Mouse (Mus musculus) frontal cortex, postnatal 25 days (tissue): ENCODE results near the gene Fam43b.

ENCODE experiments used
- DNase-seq, 2 experiments: peaks; one replicate each; pipeline ENCODE4 v3.0.0; 2022; ENCODE audit warnings: low spot score in 2 of 2

Gene Fam43b

GRCm38 (mm10) chr4:138395087-138395970 lies 999 bp downstream of the Fam43b start:
- peak; percentile 33 to 34 for DNase-seq

- DNase-seq, result no peak
Measured at GRCm38 (mm10) chr4:138393703-138394102, 2.6 kb downstream of the Fam43b start.

- no peak for DNase-seq
Measured at GRCm38 (mm10) chr4:138383789-138384188, 12.5 kb downstream of the Fam43b start.

DNA sequence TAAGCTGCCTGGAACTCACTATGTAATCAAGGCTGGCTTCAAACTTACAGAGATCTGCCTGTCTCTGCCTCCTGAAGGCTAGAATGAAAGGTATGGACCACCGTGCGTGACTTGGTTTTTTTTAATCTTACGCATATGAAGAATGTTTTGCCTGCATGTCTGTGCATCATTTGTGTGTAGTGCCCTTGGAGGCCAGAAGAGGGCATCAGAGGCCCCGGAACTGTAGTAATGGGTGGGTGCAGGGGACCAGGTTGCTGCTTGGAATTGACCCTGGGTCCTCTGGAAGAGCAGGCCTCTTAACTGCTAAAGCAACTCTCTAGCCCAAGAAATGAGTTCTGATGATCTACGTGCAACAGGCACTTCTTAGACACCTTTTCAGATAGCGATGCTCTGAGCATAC lies 13.9 kb downstream of the Fam43b start:
- DNase-seq, result no peak

- DNase-seq, result no peak
Measured at GRCm38 (mm10) chr4:138380132-138380689, 16.1 kb downstream of the Fam43b start.

DNA sequence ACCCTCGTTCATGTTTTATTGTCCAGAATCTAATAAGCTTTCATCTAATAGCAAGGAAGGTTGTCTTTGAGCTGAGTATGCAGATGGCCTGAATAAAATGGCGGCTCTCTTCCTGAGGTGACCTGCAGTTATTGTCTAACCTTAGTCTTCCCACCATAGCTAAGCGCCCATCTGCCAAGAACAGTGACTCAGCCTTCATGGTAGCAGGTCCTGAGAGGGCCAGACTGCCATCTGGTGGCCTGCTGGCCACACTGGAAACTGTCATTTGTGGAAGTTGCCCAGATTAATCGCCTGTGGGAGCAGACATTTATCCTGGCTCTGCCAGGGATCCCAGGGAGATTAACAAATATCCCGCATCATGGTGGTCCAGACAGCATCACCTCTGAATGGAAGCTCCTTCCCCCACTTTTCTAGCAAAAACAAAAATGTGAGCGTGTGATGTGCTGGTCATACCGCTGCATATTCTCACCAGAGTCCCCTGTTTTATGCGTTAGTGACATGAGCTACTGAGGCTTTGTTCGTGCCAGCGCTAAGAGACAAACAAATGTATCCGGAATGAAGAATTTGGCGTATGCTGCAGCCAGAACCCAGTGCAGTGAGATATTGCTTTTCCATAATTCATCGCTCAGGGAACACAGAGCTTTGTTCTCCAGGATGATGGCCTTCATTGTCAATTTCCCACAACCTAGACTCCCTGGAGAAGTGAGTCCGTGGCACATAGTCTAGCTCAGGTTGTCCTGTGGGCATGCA lies 17.1 kb downstream of the Fam43b start:
- DNase-seq, result peak; percentile 50 to 53

GRCm38 (mm10) chr4:138377526-138377925 lies 18.8 kb downstream of the Fam43b start:
- DNase-seq, result peak in 1 of 2 experiments; percentile 42

DNA sequence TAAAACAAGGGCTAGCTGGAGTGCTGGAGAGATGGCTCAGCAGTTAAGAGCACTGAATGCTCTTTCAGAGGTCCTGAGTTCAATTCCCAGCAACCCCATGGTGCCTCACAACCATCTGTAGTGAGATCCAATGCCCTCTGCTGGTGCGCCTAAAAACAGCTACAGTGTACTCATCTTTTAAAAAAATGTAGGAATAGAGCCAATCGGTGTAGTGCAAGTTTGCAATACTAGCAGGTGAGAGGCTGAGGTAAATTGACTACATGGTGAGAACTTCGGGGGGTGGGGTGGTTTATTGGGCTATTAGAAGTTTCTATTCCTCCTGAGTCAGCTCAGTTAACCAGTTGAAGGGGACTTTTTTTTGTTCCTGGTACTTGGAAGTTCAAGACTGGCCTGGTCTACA lies 21.2 kb downstream of the Fam43b start:
- no peak for DNase-seq

DNA sequence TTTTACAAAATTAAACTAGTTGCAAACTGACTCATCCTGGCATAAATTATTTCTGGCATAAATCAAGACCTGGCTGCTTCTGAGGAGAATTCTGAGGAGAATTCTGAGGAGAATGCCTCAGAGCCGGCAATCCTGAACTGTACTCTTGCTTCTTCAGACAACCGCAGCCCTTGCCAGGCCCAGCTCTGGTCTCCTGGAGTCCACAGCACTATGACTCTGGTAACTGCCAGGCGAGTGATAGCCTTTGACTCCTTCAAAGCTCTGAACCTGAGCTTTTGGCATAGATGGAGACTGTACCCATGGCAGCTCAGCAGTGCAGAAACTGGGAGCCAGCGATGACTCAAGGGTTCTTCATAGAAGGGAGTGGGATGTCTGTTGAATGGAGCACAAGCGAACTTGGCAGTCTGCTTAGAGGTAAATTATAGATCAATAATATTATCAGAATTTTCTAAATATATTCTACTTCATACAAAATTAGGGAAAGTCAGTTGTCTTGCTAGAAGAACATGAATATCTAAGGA lies 25.3 kb downstream of the Fam43b start:
- no peak for DNase-seq

DNA sequence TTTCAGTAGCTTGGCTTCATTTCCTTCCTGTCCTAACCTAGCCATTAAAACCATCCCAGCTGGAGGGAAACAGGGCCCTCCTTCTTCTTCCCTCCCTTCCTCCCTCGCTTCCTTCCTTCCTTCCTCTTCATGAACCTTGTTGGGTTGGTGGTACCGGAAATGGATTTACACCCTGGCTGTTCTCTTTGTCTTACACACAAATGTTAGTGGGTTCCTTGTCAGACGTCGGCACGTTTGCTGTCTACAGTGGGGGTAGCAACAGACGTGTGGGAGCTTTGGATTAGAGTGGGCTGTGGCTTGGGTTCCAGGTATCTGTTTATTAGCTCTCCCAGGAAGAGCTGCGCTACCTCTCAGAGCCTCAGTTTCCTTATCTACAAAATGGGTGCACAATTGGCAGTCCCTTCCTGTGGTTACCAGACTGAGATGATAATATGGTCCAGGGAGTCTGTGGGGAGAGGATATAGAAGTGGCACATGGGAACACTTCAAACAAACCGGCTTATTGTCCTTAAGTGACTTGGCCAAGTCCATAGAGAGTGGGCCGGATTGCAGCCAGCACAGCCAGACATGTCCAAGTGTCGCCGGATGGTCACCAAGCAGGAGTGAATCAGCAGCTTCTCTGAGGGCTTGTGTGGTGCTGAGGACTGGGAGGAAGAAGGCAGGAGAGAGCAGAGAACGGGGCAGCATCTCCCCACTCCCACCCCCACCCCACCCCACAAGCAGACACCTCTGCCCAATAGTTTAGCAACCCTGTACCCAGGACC lies 27.6 kb downstream of the Fam43b start:
- DNase-seq, result no peak

DNA sequence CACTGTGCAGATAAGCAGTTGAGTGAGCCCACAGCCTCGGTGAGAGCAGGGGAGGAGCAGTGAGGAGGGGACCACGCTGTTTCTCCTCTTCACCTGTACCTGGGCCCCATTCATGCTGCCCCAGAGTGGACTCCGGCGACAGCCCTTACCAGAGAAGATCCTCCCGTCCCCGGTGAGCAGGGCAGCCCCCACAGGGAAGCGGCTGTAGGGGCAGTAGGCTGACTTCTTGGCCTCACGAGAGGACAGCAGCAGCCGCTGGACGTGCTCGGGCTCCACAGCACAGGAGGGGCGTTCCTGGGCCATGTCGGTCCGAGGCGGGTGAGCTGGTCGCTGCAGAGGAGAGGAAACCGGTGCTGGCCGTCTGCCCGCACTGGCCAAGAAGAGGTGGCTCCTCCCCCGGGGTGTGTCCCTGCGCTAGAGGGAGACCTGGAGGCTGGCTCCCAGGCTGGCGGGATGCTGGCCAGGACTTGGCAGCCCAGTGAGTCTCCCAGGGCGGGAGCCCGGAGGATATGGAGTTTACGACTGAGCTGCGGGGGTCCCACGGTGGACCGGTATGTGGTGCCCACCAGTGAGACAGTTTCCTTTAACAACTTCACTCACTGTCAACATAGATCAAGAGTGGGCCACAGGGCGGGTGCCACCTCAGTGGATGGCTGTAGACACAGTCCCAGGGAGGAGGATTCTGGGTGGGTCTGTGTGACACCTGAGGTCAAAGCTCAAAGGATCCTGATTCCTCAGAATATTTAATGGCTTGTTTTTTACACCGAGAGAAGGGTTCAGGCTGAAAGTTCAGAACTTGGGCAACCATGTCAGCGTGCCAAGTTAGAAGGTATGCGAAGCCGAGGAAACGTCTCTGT lies 28.5 kb downstream of the Fam43b start, which contains the start of gene Cda:
Gene Cda, minus strand, starts transcription at position 352 of the 857 bp plus-strand sequence.
- DNase-seq, result no peak

DNA sequence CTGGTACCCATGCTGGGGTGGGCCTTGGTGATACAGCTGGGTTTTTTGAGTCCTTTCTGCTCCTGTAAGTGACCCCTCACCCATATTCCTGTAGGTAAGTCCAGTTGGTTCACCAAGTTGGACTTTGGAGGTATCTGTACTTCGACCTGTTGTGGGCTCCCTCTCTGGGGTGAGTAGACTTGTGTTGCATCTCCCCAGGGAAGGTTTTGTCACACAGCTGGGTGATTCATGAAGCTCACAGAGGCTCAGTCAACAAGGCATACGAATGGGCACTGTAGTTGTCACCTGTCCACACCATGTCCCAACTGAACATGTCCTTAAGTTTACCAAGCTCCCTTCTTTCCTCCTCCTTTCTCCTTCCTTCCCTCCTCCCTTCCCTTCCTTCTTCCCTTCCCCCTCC lies 29.8 kb downstream of the Fam43b start:
- DNase-seq, result no peak

- DNase-seq, result no peak
Measured at GRCm38 (mm10) chr4:138363511-138363910, 32.8 kb downstream of the Fam43b start.

DNA sequence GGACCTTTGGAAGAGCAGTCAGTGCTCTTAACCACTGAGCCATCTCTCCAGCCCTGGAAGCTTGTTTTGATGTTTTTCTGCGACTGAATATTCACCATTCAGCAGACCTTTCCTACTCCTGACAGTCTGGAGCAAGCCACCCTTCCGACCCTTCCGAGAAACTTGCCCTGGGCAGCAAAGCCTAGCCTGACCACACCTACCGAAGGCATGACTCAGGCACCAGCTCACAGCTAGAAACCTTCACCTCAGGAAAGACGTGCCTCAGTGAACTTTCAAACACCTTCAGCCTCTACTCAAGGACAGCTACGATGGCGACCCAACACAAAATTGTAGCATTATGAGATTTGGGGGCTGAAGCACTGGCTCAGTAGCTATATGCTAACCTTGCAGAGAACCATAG lies 33.4 kb downstream of the Fam43b start:
- no peak for DNase-seq

GRCm38 (mm10) chr4:138361370-138361821 lies 34.9 kb downstream of the Fam43b start:
- DNase-seq, result no peak

- DNase-seq, result no peak
Measured at GRCm38 (mm10) chr4:138358176-138358575, 38.2 kb downstream of the Fam43b start.

DNA sequence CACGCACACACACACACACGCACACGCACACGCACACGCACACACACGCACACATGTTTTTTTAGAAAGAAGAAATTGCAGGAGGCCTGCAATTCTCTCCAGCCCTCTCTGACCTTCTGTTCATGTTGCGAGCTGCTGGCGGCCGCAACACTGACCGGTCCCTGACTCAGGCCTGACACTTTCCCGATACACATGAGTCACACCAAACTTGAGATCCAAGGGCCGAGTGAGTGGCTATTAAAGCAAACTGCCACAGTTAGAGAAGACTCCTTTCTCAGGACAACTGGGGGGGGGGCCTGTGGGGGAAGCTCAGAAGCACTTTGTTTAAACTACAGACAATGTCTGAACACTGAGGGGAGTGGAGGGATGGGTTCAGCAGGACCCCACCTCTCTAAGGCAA lies 39.8 kb downstream of the Fam43b start:
- DNase-seq, result no peak

DNA sequence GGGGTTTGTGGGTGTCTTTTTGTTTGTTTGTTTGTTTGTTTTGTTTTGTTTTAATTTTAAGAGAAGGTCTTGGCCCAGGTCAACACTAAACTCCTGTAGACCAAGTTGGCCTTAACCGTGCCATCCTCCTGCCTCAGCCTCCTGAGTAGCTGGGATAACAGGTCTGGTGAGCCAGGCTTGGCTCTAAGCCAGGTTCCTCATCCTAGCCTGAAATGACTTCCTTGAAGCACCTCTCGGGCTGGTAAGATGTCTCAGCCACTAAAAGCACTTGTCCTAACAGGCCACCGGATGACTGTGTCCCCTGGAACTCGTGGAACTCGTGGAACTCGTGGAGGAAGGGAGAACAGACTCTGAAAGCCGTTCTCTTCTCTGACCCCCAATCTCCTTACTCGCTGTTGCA lies 40.2 kb downstream of the Fam43b start:
- no peak for DNase-seq

- DNase-seq, result no peak
Measured at GRCm38 (mm10) chr4:138355496-138355895, 40.8 kb downstream of the Fam43b start.

DNA sequence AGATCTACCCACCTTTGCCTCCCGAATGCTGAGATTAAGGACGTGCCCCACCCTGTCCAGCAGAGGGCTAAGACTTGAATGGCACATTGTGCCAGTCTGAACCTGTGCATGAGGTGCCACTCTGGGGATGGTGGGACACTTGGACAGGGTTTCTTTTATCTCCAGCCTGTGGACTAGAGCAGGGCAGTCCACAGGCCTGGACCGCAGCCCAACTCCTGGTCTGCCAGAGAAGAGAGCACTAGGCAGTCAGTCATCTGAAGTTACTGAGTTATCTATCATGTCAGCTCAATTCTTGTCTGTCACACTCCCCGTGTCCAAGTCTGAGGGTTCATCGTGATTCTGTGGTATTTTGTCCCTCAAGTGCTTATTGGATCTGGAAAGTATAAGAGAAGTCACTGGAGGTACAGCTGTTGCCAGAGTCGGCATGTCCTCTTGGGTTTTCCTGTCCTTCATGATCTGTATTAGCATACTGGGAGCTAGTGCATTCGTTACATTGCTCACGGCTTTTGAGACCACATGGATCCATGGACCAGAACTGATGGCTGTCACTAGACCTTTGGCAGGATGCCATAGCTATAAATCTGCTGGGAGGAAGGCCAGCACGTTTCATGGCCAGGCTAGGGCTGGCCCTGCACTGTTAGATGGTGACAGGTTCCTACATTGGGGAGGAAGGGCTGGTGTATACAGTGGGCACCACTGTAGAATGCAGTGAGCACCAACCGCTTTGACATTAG lies 42.7 kb downstream of the Fam43b start:
- DNase-seq, result no peak
